ENCODE assay signal across 8 mouse cellular contexts in genomic region chr14:45389194-45389593, GRCm38 (mm10). TPM values are rescaled to one million over a fixed set of nuclear protein-coding genes. Genes with fewer than 3 reads are reported as not detected.
DNase-seq lines count a peak whose midpoint lies in the region; ATAC-seq and TF ChIP-seq lines count a peak whose summit lies in the region.

No protein-coding gene starts in this region.

- intact Hi-C loops in heart, postnatal 25 days (cut with DNase I) = no loop called here

- WGBS in heart, embryonic 14.5 days = 10% methylated on average over 3 of the region's 3 CpGs
- 26% methylated on average over 3 of the region's 3 CpGs for WGBS in hindbrain, embryonic 10.5 days

- TF ChIP-seq EP300 in MEL (IDR thresholded peaks at IDR 0.05; ENCODE audit: low read depth in 1 of 2, low read length in 2 of 2) = no peak

- peaks cover 0 to 9% of the 10 kb centered on the region in 2 experiments; a peak in 2 of 4 replicates for H3K4me1 ChIP-seq in heart, embryonic 14.5 days (ENCODE audit: control insufficient read depth in 2 of 2, insufficient read depth in 2 of 2, low read length in 2 of 2)
- peaks cover 3 to 9% of the 10 kb centered on the region in 2 experiments; a peak in 3 of 4 replicates for H3K4me1 ChIP-seq in MEL (ENCODE audit: control insufficient read depth in 1 of 2, insufficient read depth in 2 of 2, low read length in 2 of 2)
- H3K4me1 ChIP-seq in hindbrain, embryonic 10.5 days (replicated peaks) = peaks cover 19% of the 10 kb centered on the region

- H3K4me2 ChIP-seq in heart, embryonic 14.5 days (ENCODE audit: low read length) = peak overlapping the region; percentile 83

- peak overlapping the region; percentile 72 to 87 for H3K27ac ChIP-seq in heart, embryonic 14.5 days (replicated peaks in 1 of 2; ENCODE audit: control insufficient read depth in 1 of 2, insufficient read depth in 1 of 2, low read depth in 2 of 2, low read length in 2 of 2)
- 0 out of 2 replicates have a peak overlapping the region, but pooled peaks have one; percentile 17 for H3K27ac ChIP-seq in MEL (ENCODE audit: control insufficient read depth, low read depth, low read length)
- H3K27ac ChIP-seq in hindbrain, embryonic 10.5 days = peak overlapping the region; percentile 93

- peak overlapping the region; percentile 72 to 88 for H3K4me3 ChIP-seq in heart, embryonic 14.5 days (ENCODE audit: control insufficient read depth in 1 of 2, insufficient read depth in 1 of 2, low read depth in 1 of 2, low read length in 2 of 2)
- peak overlapping the region; percentile 58 to 79 for H3K4me3 ChIP-seq in MEL (ENCODE audit: control insufficient read depth in 1 of 2, insufficient read depth in 1 of 2, low read depth in 2 of 2, low read length in 2 of 2)
- peak overlapping the region; percentile 85 for H3K4me3 ChIP-seq in hindbrain, embryonic 10.5 days

- peaks cover 14% of the 10 kb centered on the region for H3K79me2 ChIP-seq in MEL (ENCODE audit: control insufficient read depth, insufficient read depth, low read length, poor library complexity)

- TF ChIP-seq POLR2A in MEL (IDR thresholded peaks at IDR 0.05; ENCODE audit: control insufficient read depth in 1 of 2, insufficient read depth in 1 of 2, low read depth in 1 of 2, low read length in 2 of 2, poor library complexity in 1 of 2) = no peak

- ATAC-seq in heart, embryonic 14.5 days (ENCODE audit: insufficient number of reproducible peaks, insufficient read depth, low FRiP score, low read depth) = peak; percentile 48; the same call in 1 of the 2 replicates
- ATAC-seq in megakaryocyte progenitor cell, adult 5-6 weeks (replicated peaks; ENCODE audit: poor library complexity) = peak; percentile 10

- no peak for DNase-seq in heart, postnatal 25 days (ENCODE audit: low spot score)
- no peak for DNase-seq in MEL (ENCODE audit: low read depth, low spot score)
- no peak for DNase-seq in hindbrain, embryonic 10.5 days (ENCODE audit: low spot score)
- DNase-seq in ovary, postnatal 10 days (ENCODE audit: low spot score) = no peak
- DNase-seq in cerebellum, adult 18-20 months = no peak
- DNase-seq in urinary bladder, adult 18-20 months (ENCODE audit: low spot score in 2 of 2) = no peak

- H3K9ac ChIP-seq in heart, embryonic 14.5 days (ENCODE audit: low read length) = peak overlapping the region; percentile 97
- peak overlapping the region; percentile 37 for H3K9ac ChIP-seq in MEL (ENCODE audit: control insufficient read depth, low read depth, low read length, poor library complexity, severe bottlenecking)

- no peaks in the 10 kb centered on the region for H3K36me3 ChIP-seq in heart, embryonic 14.5 days (ENCODE audit: control insufficient read depth, insufficient read depth, low read length)
- peaks cover 1 to 20% of the 10 kb centered on the region in 2 experiments; a peak in 3 of 4 replicates for H3K36me3 ChIP-seq in MEL (ENCODE audit: control insufficient read depth in 1 of 2, insufficient read depth in 2 of 2, low read length in 2 of 2)
- no peaks in the 10 kb centered on the region for H3K36me3 ChIP-seq in hindbrain, embryonic 10.5 days

- H3K27me3 ChIP-seq in heart, embryonic 14.5 days (ENCODE audit: control insufficient read depth, insufficient read depth, low read length) = no peaks in the 10 kb centered on the region
- no peaks in the 10 kb centered on the region for H3K27me3 ChIP-seq in MEL (ENCODE audit: control insufficient read depth in 1 of 2, insufficient read depth in 2 of 2, low read length in 2 of 2)
- no peaks in the 10 kb centered on the region for H3K27me3 ChIP-seq in hindbrain, embryonic 10.5 days (ENCODE audit: insufficient read depth, poor library complexity, severe bottlenecking)

- no peak for TF ChIP-seq RAD21 in MEL (IDR thresholded peaks at IDR 0.05; ENCODE audit: low read depth, low read length)

- TF ChIP-seq CTCF in MEL (IDR thresholded peaks at IDR 0.05 in 2 of 3, conservative IDR thresholded peaks at IDR 0.05 in 1 of 3; ENCODE audit: control insufficient read depth in 1 of 3, insufficient read depth in 1 of 3, low read depth in 2 of 3, low read length in 3 of 3, poor library complexity in 1 of 3, severe bottlenecking in 1 of 3) = no peak

- no peaks in the 10 kb centered on the region for H3K9me3 ChIP-seq in heart, embryonic 14.5 days (ENCODE audit: control insufficient read depth, low read length)
- H3K9me3 ChIP-seq in MEL (replicated peaks; ENCODE audit: insufficient read depth, low read length) = no peaks in the 10 kb centered on the region
- H3K9me3 ChIP-seq in hindbrain, embryonic 10.5 days = no peaks in the 10 kb centered on the region

TF ChIP-seq in MEL, 35 proteins besides CTCF, POLR2A, EP300 and RAD21:
- no peak for TF ChIP-seq TBP (IDR thresholded peaks at IDR 0.05; ENCODE audit: low read depth, low read length)

RNA-seq across cellular contexts. Expression of gene Gnpnat1, which starts 15.5 kb away (rescaled TPM):
- polyA plus RNA-seq in heart, embryonic 14.5 days (2014; fragmentation: Nextera tagmentation; extraction: Ambion mirVana) = 22.6 and 23.9 TPM in 2 replicates
- total RNA-seq in heart, postnatal 25 days (2021) = 10 to 100 TPM in 1 of 2 experiments, 1 to 10 TPM in 1; 9.3 to 11.5 TPM
- total RNA-seq in MEL (2012; rRNA removed) = 22.1 and 24.8 TPM in 2 replicates
- polyA plus RNA-seq in MEL (2012; ENCODE audit: insufficient read depth in 1 of 2, insufficient read length in 2 of 2, low read depth in 1 of 2, low replicate concordance in 2 of 2, missing spikeins in 1 of 2) = 10 to 100 TPM in 1 of 2 experiments, not detected in 1; 26.8 TPM
- 38.6 and 46.1 TPM in 2 replicates for polyA plus RNA-seq in hindbrain, embryonic 10.5 days (2016; fragmentation: Nextera tagmentation; extraction: Ambion mirVana)
- total RNA-seq in megakaryocyte progenitor cell, adult 5-6 weeks (2015) = 49.7 and 54.0 TPM in 2 replicates
- 22.7 and 34.2 TPM in 2 replicates for total RNA-seq in megakaryocyte progenitor cell, adult 5-6 weeks (2017)

RNA-seq across cellular contexts. Expression of gene Styx, which starts 38.3 kb away (rescaled TPM):
- 68.3 and 73.9 TPM in 2 replicates for polyA plus RNA-seq in heart, embryonic 14.5 days (2014; fragmentation: Nextera tagmentation; extraction: Ambion mirVana)
- 10 to 100 TPM; 26.3 to 28.1 TPM for total RNA-seq in heart, postnatal 25 days (2021)
- total RNA-seq in MEL (2012; rRNA removed) = 18.0 and 19.9 TPM in 2 replicates
- polyA plus RNA-seq in MEL (2012; ENCODE audit: insufficient read depth in 1 of 2, insufficient read length in 2 of 2, low read depth in 1 of 2, low replicate concordance in 2 of 2, missing spikeins in 1 of 2) = 10 to 100 TPM in 1 of 2 experiments, not detected in 1; 27.2 TPM
- 30.6 and 39.2 TPM in 2 replicates for polyA plus RNA-seq in hindbrain, embryonic 10.5 days (2016; fragmentation: Nextera tagmentation; extraction: Ambion mirVana)
- 44.6 and 51.5 TPM in 2 replicates for total RNA-seq in megakaryocyte progenitor cell, adult 5-6 weeks (2015)
- 18.7 and 19.7 TPM in 2 replicates for total RNA-seq in megakaryocyte progenitor cell, adult 5-6 weeks (2017)

RNA-seq across cellular contexts. Expression of gene Psmc6, which starts 59.6 kb away (rescaled TPM):
- 128 and 139 TPM in 2 replicates for polyA plus RNA-seq in heart, embryonic 14.5 days (2014; fragmentation: Nextera tagmentation; extraction: Ambion mirVana)
- 10 to 100 TPM; 91.3 to 94.0 TPM for total RNA-seq in heart, postnatal 25 days (2021)
- 125 and 156 TPM in 2 replicates for total RNA-seq in MEL (2012; rRNA removed)
- 100 to 1,000 TPM; 208 to 270 TPM for polyA plus RNA-seq in MEL (2012; ENCODE audit: insufficient read depth in 1 of 2, insufficient read length in 2 of 2, low read depth in 1 of 2, low replicate concordance in 2 of 2, missing spikeins in 1 of 2)
- polyA plus RNA-seq in hindbrain, embryonic 10.5 days (2016; fragmentation: Nextera tagmentation; extraction: Ambion mirVana) = 168 and 199 TPM in 2 replicates
- total RNA-seq in megakaryocyte progenitor cell, adult 5-6 weeks (2015) = 158 and 168 TPM in 2 replicates
- total RNA-seq in megakaryocyte progenitor cell, adult 5-6 weeks (2017) = 186 and 238 TPM in 2 replicates

Comparison
In these comparisons a context has a peak if more than half of its experiments do, and no peak if none do; other contexts are left out.
1. H3K27ac ChIP-seq: peak in every context shown above with its lines; median percentile 93 in hindbrain, embryonic 10.5 days; 80 in heart, embryonic 14.5 days; 17 in MEL.